Mouse (Mus musculus) CH12.LX (cell line): ENCODE measurements around the gene 1810049J17Rik. TPM values are rescaled to one million over a fixed set of nuclear protein-coding genes. Genes with fewer than 3 reads are reported as not detected.

Experiments
- DNase-seq: peaks from one replicate; pipeline ENCODE4 v3.0.0-alpha.2; 2013; ENCODE audit errors: extremely low read depth
- H3K27ac ChIP-seq: 2 replicates; pipeline ENCODE4 v1.5.1; 2012; ENCODE audit warnings: low read depth, mild to moderate bottlenecking, control low read depth, moderate library complexity; ENCODE audit not compliant: insufficient read depth
- H3K27me3 ChIP-seq: replicated peaks from 2 replicates; pipeline ENCODE3; 2012; ENCODE audit warnings: inconsistent platforms
- H3K36me3 ChIP-seq, 2 experiments: replicated peaks in 1 of 2; 2 replicates each; pipeline versions ENCODE3 to v1.6.1; 2012; ENCODE audit warnings: inconsistent platforms in 1 of 2, low read length in 1 of 2, mild to moderate bottlenecking in 1 of 2, mixed read lengths in 1 of 2, moderate library complexity in 1 of 2; ENCODE audit not compliant: control insufficient read depth in 1 of 2, insufficient read depth in 1 of 2
- H3K4me1 ChIP-seq, 2 experiments: 2 replicates each; pipeline ENCODE4 v1.6.1; 2012; ENCODE audit warnings: inconsistent platforms in 1 of 2, moderate library complexity in 1 of 2; ENCODE audit not compliant: insufficient read depth in 2 of 2, control insufficient read depth in 1 of 2
- H3K4me2 ChIP-seq: 2 replicates; pipeline ENCODE4 v1.6.1; 2012; ENCODE audit warnings: low read depth, mild to moderate bottlenecking, control low read depth; ENCODE audit not compliant: poor library complexity, insufficient read depth, severe bottlenecking
- H3K4me3 ChIP-seq, 3 experiments: fragments of 150-350 bp in 1 of 3; sonication (generic) in 1 of 3; replicated peaks in 1 of 3; 2 replicates each; pipeline versions ENCODE3 to v1.5.1; 2011 to 2012; ENCODE audit warnings: low read depth in 2 of 3, low read length in 2 of 3, mild to moderate bottlenecking in 2 of 3, moderate library complexity in 2 of 3, control low read depth in 1 of 3, improper control_type of control experiment in 1 of 3, inconsistent platforms in 1 of 3, mixed read lengths in 1 of 3; ENCODE audit not compliant: poor library complexity in 1 of 3
- H3K79me2 ChIP-seq: replicated peaks from 2 replicates; pipeline ENCODE4 v1.6.1; 2012; ENCODE audit warnings: mild to moderate bottlenecking, moderate library complexity; ENCODE audit not compliant: control insufficient read depth, poor library complexity, insufficient read depth, severe bottlenecking; ENCODE audit errors: extremely low read depth
- H3K9ac ChIP-seq: 2 replicates; pipeline ENCODE4 v1.6.1; 2012; ENCODE audit warnings: low read depth, mild to moderate bottlenecking, control low read depth, moderate library complexity; ENCODE audit not compliant: insufficient read depth
- H3K9me3 ChIP-seq: replicated peaks from 2 replicates; pipeline ENCODE3; 2012; ENCODE audit warnings: low read length, inconsistent platforms, mixed read lengths
- BHLHE40 ChIP-seq: IDR thresholded peaks from 2 replicates; pipeline ENCODE4 v1.6.1; 2011; ENCODE audit warnings: mild to moderate bottlenecking, low read depth, low read length, improper control_type of control experiment
- CHD1 ChIP-seq: IDR thresholded peaks from 2 replicates; pipeline ENCODE4 v1.6.1; 2012; ENCODE audit warnings: low read depth, low read length, improper control_type of control experiment, inconsistent platforms
- ELF1 ChIP-seq: IDR thresholded peaks from 2 replicates; pipeline ENCODE4 v1.6.1; 2014; ENCODE audit warnings: low read depth, mild to moderate bottlenecking, inconsistent platforms, low read length, improper control_type of control experiment
- ETS1 ChIP-seq: conservative IDR thresholded peaks from 2 replicates; pipeline ENCODE4 v1.6.1; 2012; ENCODE audit warnings: low read depth, mild to moderate bottlenecking, inconsistent platforms, low read length, improper control_type of control experiment, moderate library complexity
- HCFC1 ChIP-seq: IDR thresholded peaks from 2 replicates; pipeline ENCODE4 v1.6.1; 2012; ENCODE audit warnings: low read depth, mild to moderate bottlenecking, inconsistent platforms, low read length, improper control_type of control experiment
- IRF4 ChIP-seq: IDR thresholded peaks from 2 replicates; pipeline ENCODE4 v1.6.1; 2014; ENCODE audit warnings: low read depth, mild to moderate bottlenecking, inconsistent platforms, low read length, improper control_type of control experiment
- KAT2A ChIP-seq: IDR thresholded peaks from 2 replicates; pipeline ENCODE4 v1.6.1; 2012; ENCODE audit warnings: low read length, improper control_type of control experiment, inconsistent platforms; ENCODE audit not compliant: insufficient replicate concordance
- MAX ChIP-seq: IDR thresholded peaks from 2 replicates; pipeline ENCODE4 v1.6.1; 2011; ENCODE audit warnings: low read length, improper control_type of control experiment
- MAZ ChIP-seq: IDR thresholded peaks from 2 replicates; pipeline ENCODE4 v1.6.1; 2012; ENCODE audit warnings: low read depth, mild to moderate bottlenecking, inconsistent platforms, low read length, improper control_type of control experiment, moderate library complexity
- MEF2A ChIP-seq: IDR thresholded peaks from 2 replicates; pipeline ENCODE4 v1.6.1; 2014; ENCODE audit warnings: low read depth, mild to moderate bottlenecking, inconsistent platforms, low read length, improper control_type of control experiment, borderline replicate concordance
- MXI1 ChIP-seq: IDR thresholded peaks from 2 replicates; pipeline ENCODE4 v1.6.1; 2011; ENCODE audit warnings: mild to moderate bottlenecking, low read depth, low read length, improper control_type of control experiment
- MYC ChIP-seq: IDR thresholded peaks from 2 replicates; pipeline ENCODE4 v1.6.1; 2011; ENCODE audit warnings: low read depth, mild to moderate bottlenecking, improper control_type of control experiment, low read length
- NELFE ChIP-seq: IDR thresholded peaks from 2 replicates; pipeline ENCODE4 v1.6.1; 2011; ENCODE audit warnings: low read depth, low read length, improper control_type of control experiment
- PAX5 ChIP-seq: IDR thresholded peaks from 2 replicates; pipeline ENCODE4 v1.6.1; 2012; ENCODE audit warnings: low read length, inconsistent platforms, mixed read lengths
- POLR2A ChIP-seq: IDR thresholded peaks from 2 replicates; pipeline ENCODE4 v1.6.1; 2011; ENCODE audit warnings: low read depth, mild to moderate bottlenecking, improper control_type of control experiment, low read length
- SIN3A ChIP-seq: IDR thresholded peaks from 2 replicates; pipeline ENCODE4 v1.6.1; 2012; ENCODE audit warnings: low read length, improper control_type of control experiment, inconsistent platforms
- TBP ChIP-seq: conservative IDR thresholded peaks from 2 replicates; pipeline ENCODE4 v1.6.1; 2011; ENCODE audit warnings: low read depth, low read length, improper control_type of control experiment
- UBTF ChIP-seq: IDR thresholded peaks from 2 replicates; pipeline ENCODE4 v1.6.1; 2012; ENCODE audit warnings: low read depth, mild to moderate bottlenecking, inconsistent platforms, low read length, improper control_type of control experiment, moderate library complexity
- USF2 ChIP-seq: conservative IDR thresholded peaks from 2 replicates; pipeline ENCODE4 v1.6.1; 2011; ENCODE audit warnings: low read depth, low read length, improper control_type of control experiment
- ZKSCAN1 ChIP-seq: IDR thresholded peaks from 2 replicates; pipeline ENCODE4 v1.6.1; 2012; ENCODE audit warnings: low read depth, inconsistent platforms, low read length, improper control_type of control experiment, borderline replicate concordance
- dilution Hi-C: fragments of 300-500 bp; cut with MboI; formaldehyde crosslinking; loops from 2 replicates; pipeline ENCODE4 v1.14.3; 2020; ENCODE audit warnings: low sequenced_read_pairs; ENCODE audit not compliant: extremely low pct_unique_long_range_greater_than_20kb, extremely low pct_ligation_motif_present
- in situ Hi-C: fragments of 300-500 bp; cut with MboI; formaldehyde crosslinking; loops from 3 replicates; pipeline ENCODE4 v1.14.3; 2019; ENCODE audit warnings: low sequenced_read_pairs, low pct_ligation_motif_present, low pct_unique_long_range_greater_than_20kb, mixed read lengths
- polyA plus RNA-seq: library from polyadenylated mRNA; unstranded; fragments of >175 nt; gene quantifications from 2 replicates; pipeline ENCODE4 v1.2.1, GENCODE M21; 2012; ENCODE audit warnings: low read depth; ENCODE audit not compliant: insufficient read length
- total RNA-seq, 2 experiments: library from RNA; depleted of rRNA; stranded (reverse); fragments of 300-350 nt in 1 of 2; fragments of >200 nt in 1 of 2; gene quantifications; 2 replicates each; pipeline ENCODE4 v1.2.3; 2012 to 2014

The 1810049J17Rik gene
- total and polyA plus RNA-seq, 3 experiments = 17.6 TPM; not detected in 2

DNA sequence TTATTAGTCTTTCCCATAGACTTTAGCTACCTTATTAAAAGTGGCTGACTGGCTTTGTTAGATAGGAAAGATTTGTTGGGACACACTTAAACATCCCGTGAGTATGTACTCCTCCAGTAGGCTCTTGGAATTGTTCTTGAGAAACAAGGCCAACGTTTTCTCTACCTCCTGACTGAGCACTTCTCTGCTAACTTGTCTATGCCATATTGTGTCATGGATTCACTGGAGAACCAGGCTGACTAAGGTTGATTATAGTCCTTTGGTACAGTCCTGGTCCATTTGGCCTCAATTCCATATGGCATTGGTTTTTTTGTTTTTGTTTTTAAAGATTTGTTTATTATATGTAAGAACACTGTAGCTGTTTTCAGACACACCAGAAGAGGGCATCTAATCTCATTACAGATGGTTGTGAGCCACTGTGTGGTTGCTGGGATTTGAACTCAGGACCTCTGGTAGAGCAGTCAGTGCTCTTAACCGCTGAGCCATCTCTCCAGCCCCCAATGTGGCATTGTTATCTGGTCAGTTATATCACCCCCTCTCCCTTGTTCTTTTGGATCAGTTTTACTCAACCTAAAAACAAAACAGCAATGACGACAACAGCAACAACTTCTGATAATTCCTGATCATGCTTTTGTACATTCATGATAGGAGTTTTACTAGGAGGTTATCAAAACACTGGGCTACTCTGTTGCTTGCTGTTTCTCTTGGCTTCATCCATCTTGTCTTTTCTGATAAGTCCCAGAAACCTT, 15.5 kb upstream of the 1810049J17Rik start:
- H3K4me3 ChIP-seq = no peak overlapping the region
- peaks cover 0 to 11% of the 10 kb centered on the region in 2 experiments; a peak in 2 of 4 replicates for H3K4me1 ChIP-seq
- H3K36me3 ChIP-seq = peaks cover 4 to 55% of the 10 kb centered on the region in 2 experiments
- TF ChIP-seq MXI1 (no peak), IRF4 (no peak), USF2 (no peak), ETS1 (no peak), ZKSCAN1 (no peak), HCFC1 (no peak), MAZ (no peak), UBTF (no peak), MAX (no peak), NELFE (no peak), CHD1 (no peak), SIN3A (no peak), TBP (no peak), BHLHE40 (no peak), POLR2A (no peak), MEF2A (no peak), MYC (no peak)
- no peak overlapping the region for H3K4me2 ChIP-seq
- H3K27ac ChIP-seq = no peak overlapping the region
- peaks cover 69% of the 10 kb centered on the region for H3K79me2 ChIP-seq
- dilution Hi-C loops (no loop called here), in situ Hi-C loops (no loop called here)
- no peaks in the 10 kb centered on the region for H3K9me3 ChIP-seq
- no peaks in the 10 kb centered on the region for H3K27me3 ChIP-seq
- no peak for DNase-seq
- H3K9ac ChIP-seq = no peak overlapping the region

DNA sequence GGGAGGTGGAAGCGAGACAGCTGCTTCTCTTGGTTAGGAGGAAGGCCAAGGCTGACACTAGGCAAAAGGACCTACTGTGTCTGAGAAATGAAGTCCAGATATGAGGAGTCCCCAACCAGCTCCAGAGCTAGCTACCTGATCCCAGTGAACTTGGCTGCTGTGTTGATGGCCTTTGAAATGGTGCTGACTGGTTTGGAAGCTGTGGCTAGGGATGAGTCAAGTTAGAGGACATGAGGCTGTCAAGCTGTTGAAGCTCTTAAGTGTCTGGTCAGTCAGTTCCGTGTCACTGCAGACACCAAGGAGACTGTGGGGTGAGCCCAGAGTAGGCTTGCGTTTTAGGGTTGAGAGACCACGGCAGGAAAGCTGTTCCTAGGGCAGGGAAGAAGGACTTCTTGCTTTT, 12.7 kb upstream of the 1810049J17Rik start:
- Histone ChIP-seq H3K27me3 (no peaks in the 10 kb centered on the region), H3K36me3 (peaks cover 0 to 48% of the 10 kb centered on the region in 2 experiments), H3K4me3 (no peak overlapping the region)
- dilution Hi-C loops = no loop called here
- TF ChIP-seq UBTF (no peak), MEF2A (no peak), ELF1 (no peak), KAT2A (no peak), POLR2A (no peak), PAX5 (no peak), MXI1 (no peak)
- TF ChIP-seq, all 38 proteins: peak for 0
- H3K79me2 ChIP-seq = peaks cover 85% of the 10 kb centered on the region
- in situ Hi-C loops = no loop called here
- no peaks in the 10 kb centered on the region for H3K9me3 ChIP-seq
- no peak overlapping the region for H3K4me2 ChIP-seq
- no peak for DNase-seq
- H3K9ac ChIP-seq = no peak overlapping the region
- H3K4me1 ChIP-seq = peaks cover 0 to 14% of the 10 kb centered on the region in 2 experiments; a peak in 2 of 4 replicates
- H3K27ac ChIP-seq = no peak overlapping the region
